Mouse (Mus musculus) heart, postnatal 0 days (tissue): ENCODE data around the gene Ctsk. TPM values are rescaled to one million over a fixed set of nuclear protein-coding genes. Genes with fewer than 3 reads are reported as not detected.

Experiments
- ATAC-seq: fragments of 200-750 bp; cut with Nextera tagmentation; 2 replicates; pipeline ENCODE4 v1.8.0; 2017; ENCODE audit warnings: low read depth, moderate number of reproducible peaks, moderate library complexity; ENCODE audit not compliant: insufficient read depth
- DNase-seq: peaks from one replicate; pipeline ENCODE4 v3.0.0-alpha.2; 2016; ENCODE audit warnings: low spot score
- H3K27ac ChIP-seq: fragments of 300-500 bp; sonication (generic); 2 replicates; pipeline ENCODE4 v1.5.1; 2014; ENCODE audit warnings: low read depth, mild to moderate bottlenecking
- H3K27me3 ChIP-seq: fragments of 300-500 bp; sonication (generic); 2 replicates; pipeline ENCODE4 v1.6.1; 2014; ENCODE audit warnings: low read length, mixed read lengths; ENCODE audit not compliant: control insufficient read depth, insufficient read depth
- H3K36me3 ChIP-seq: fragments of 300-500 bp; sonication (generic); replicated peaks from 2 replicates; pipeline ENCODE4 v1.6.1; 2014; ENCODE audit warnings: low read length, mixed read lengths; ENCODE audit not compliant: control insufficient read depth, insufficient read depth
- H3K4me1 ChIP-seq: fragments of 300-500 bp; sonication (generic); 2 replicates; pipeline ENCODE4 v1.6.1; 2014; ENCODE audit warnings: antibody characterized with exemption; ENCODE audit not compliant: control insufficient read depth, insufficient read depth
- H3K4me2 ChIP-seq: fragments of 300-500 bp; sonication (generic); 2 replicates; pipeline ENCODE4 v1.6.1; 2014; ENCODE audit warnings: low read depth, mild to moderate bottlenecking, low read length, moderate library complexity
- H3K4me3 ChIP-seq: fragments of 300-500 bp; sonication (generic); 2 replicates; pipeline ENCODE4 v1.5.1; 2014; ENCODE audit warnings: low read depth, low read length
- H3K9ac ChIP-seq: fragments of 300-500 bp; sonication (generic); replicated peaks from 2 replicates; pipeline ENCODE4 v1.6.1; 2014; ENCODE audit warnings: low read depth, low read length, mixed read lengths
- H3K9me3 ChIP-seq: fragments of 300-500 bp; sonication (generic); replicated peaks from 2 replicates; pipeline ENCODE4 v1.6.1; 2016; ENCODE audit warnings: low read length; ENCODE audit not compliant: control insufficient read depth
- CTCF ChIP-seq: IDR thresholded peaks from 2 replicates; pipeline ENCODE4 v1.5.1; 2016; ENCODE audit warnings: antibody characterized with exemption, control low read depth, low read depth
- EP300 ChIP-seq: IDR thresholded peaks from 2 replicates; pipeline ENCODE4 v1.6.1; 2016; ENCODE audit warnings: antibody characterized with exemption, low read depth
- WGBS: fragments of 180-500 bp; shearing (Covaris S2); extraction: QIAGEN DNeasy Blood & Tissue Kit; methylation state at CpG from one replicate; pipeline ENCODE4 v1.1.7; 2014; 5-methylcytosine and 5-hydroxymethylcytosine counted together
- polyA plus RNA-seq: library from polyadenylated mRNA; unstranded; fragments of >200 nt; fragmentation: Nextera tagmentation; extraction: Ambion mirVana; gene quantifications from 2 replicates; pipeline ENCODE4 v1.2.1, GENCODE M21; 2015
- total RNA-seq: library from RNA; depleted of rRNA; stranded (reverse); fragments of >200 nt; gene quantifications from 2 replicates; pipeline ENCODE4 v1.2.3, GENCODE M21; 2014; ENCODE audit warnings: low replicate concordance

The Ctsk gene
- total and polyA plus RNA-seq, 2 experiments from 2014 or later = 5.4 to 18.9 TPM

GRCm38 (mm10) chr3:95463852-95464251 is 35.2 kb upstream of the Ctsk start:
- Histone ChIP-seq H3K27me3 (no peaks in the 10 kb centered on the region), H3K4me1 (no peaks in the 10 kb centered on the region), H3K4me3 (no peak overlapping the region), H3K4me2 (no peak overlapping the region), H3K9ac (no peak overlapping the region), H3K36me3 (peaks cover 50% of the 10 kb centered on the region), H3K9me3 (no peaks in the 10 kb centered on the region), H3K27ac (no peak overlapping the region)
- TF ChIP-seq EP300 (no peak), CTCF (no peak)
- ATAC-seq (no peak), DNase-seq (no peak)

GRCm38 (mm10) chr3:95478966-95479365 is 20.1 kb upstream of the Ctsk start:
- Histone ChIP-seq H3K27me3 (no peaks in the 10 kb centered on the region), H3K4me3 (no peak overlapping the region), H3K4me2 (no peak overlapping the region), H3K9ac (no peak overlapping the region), H3K9me3 (no peaks in the 10 kb centered on the region), H3K36me3 (peaks cover 79% of the 10 kb centered on the region), H3K27ac (no peak overlapping the region), H3K4me1 (no peaks in the 10 kb centered on the region)
- TF ChIP-seq EP300 = no peak
- TF ChIP-seq CTCF = no peak
- no peak for DNase-seq
- ATAC-seq = no peak
- WGBS = 96% methylated on average over 1 of the region's 1 CpGs

- Histone ChIP-seq H3K4me3 (no peak overlapping the region), H3K27me3 (no peaks in the 10 kb centered on the region), H3K4me1 (no peaks in the 10 kb centered on the region), H3K27ac (no peak overlapping the region), H3K9ac (no peak overlapping the region), H3K4me2 (no peak overlapping the region), H3K9me3 (no peaks in the 10 kb centered on the region), H3K36me3 (peaks cover 71% of the 10 kb centered on the region)
- TF ChIP-seq CTCF (no peak), EP300 (no peak)
- DNase-seq (no peak), ATAC-seq (no peak)
- 75% methylated on average over 2 of the region's 2 CpGs for WGBS
Observed at GRCm38 (mm10) chr3:95486421-95486820, 12.6 kb upstream of the Ctsk start.

GRCm38 (mm10) chr3:95488679-95489078 is 10.4 kb upstream of the Ctsk start:
- Histone ChIP-seq H3K27ac (no peak overlapping the region), H3K4me3 (no peak overlapping the region), H3K9ac (no peak overlapping the region), H3K4me1 (no peaks in the 10 kb centered on the region), H3K9me3 (no peaks in the 10 kb centered on the region), H3K4me2 (no peak overlapping the region), H3K36me3 (peaks cover 84% of the 10 kb centered on the region), H3K27me3 (no peaks in the 10 kb centered on the region)
- ATAC-seq (no peak), DNase-seq (no peak)
- 34% methylated on average over 3 of the region's 3 CpGs for WGBS
- TF ChIP-seq CTCF (no peak), EP300 (no peak)

- no peak overlapping the region for H3K4me3 ChIP-seq
- DNase-seq = no peak
- TF ChIP-seq EP300 = no peak
- TF ChIP-seq CTCF = no peak
- no peak for ATAC-seq
- 91% methylated on average over 2 of the region's 2 CpGs for WGBS
- H3K9me3 ChIP-seq = no peaks in the 10 kb centered on the region
- H3K27me3 ChIP-seq = no peaks in the 10 kb centered on the region
- peaks cover 88% of the 10 kb centered on the region for H3K36me3 ChIP-seq
- no peak overlapping the region for H3K27ac ChIP-seq
- H3K4me2 ChIP-seq = no peak overlapping the region
- H3K4me1 ChIP-seq = no peaks in the 10 kb centered on the region
- no peak overlapping the region for H3K9ac ChIP-seq
Observed at GRCm38 (mm10) chr3:95490238-95490637, 8.8 kb upstream of the Ctsk start.

- Histone ChIP-seq H3K4me1 (peaks cover 11% of the 10 kb centered on the region), H3K9me3 (no peaks in the 10 kb centered on the region), H3K27me3 (no peaks in the 10 kb centered on the region), H3K27ac (no peak overlapping the region), H3K4me2 (no peak overlapping the region), H3K9ac (no peak overlapping the region), H3K4me3 (no peak overlapping the region), H3K36me3 (peaks cover 73% of the 10 kb centered on the region)
- peak; percentile 19 for DNase-seq
- ATAC-seq = no peak
- no peak for TF ChIP-seq EP300
- TF ChIP-seq CTCF = peak; percentile 61
- 66% methylated on average over 6 of the region's 6 CpGs for WGBS
Observed at GRCm38 (mm10) chr3:95494342-95494741, 4.7 kb upstream of the Ctsk start.
